In genomic region chr12:80223511-80223910, GRCm38 (mm10) we compare ENCODE assay signal across 8 mouse cellular contexts. TPM values are rescaled to one million over a fixed set of nuclear protein-coding genes. Genes with fewer than 3 reads are reported as not detected.
A peak's percentile ranks its signal among the peaks of the same experiment; 100 is the strongest.
DNase-seq lines count a peak whose midpoint lies in the region; ATAC-seq and TF ChIP-seq lines count a peak whose summit lies in the region.

No protein-coding gene starts in this region.

- no peak for ATAC-seq in midbrain, embryonic 15.5 days (replicated peaks)
- no peak for ATAC-seq in embryonic facial prominence, embryonic 12.5 days (ENCODE audit: insufficient number of reproducible peaks, insufficient read depth, low FRiP score, low TSS enrichment)

- peaks cover 92% of the 10 kb centered on the region for H3K79me2 ChIP-seq in myocyte (ENCODE audit: control insufficient read depth, insufficient read depth)

- no peak overlapping the region for H3K9ac ChIP-seq in midbrain, embryonic 15.5 days
- no peak overlapping the region for H3K9ac ChIP-seq in embryonic facial prominence, embryonic 12.5 days

- no peaks in the 10 kb centered on the region for H3K9me3 ChIP-seq in midbrain, embryonic 10.5 days (replicated peaks)
- H3K9me3 ChIP-seq in midbrain, embryonic 15.5 days: no peaks in the 10 kb centered on the region
- H3K9me3 ChIP-seq in embryonic facial prominence, embryonic 12.5 days: no peaks in the 10 kb centered on the region

- peak overlapping the region; percentile 33; the same call in 1 of the 2 replicates for H3K27ac ChIP-seq in midbrain, embryonic 10.5 days (replicated peaks)
- H3K27ac ChIP-seq in midbrain, embryonic 15.5 days: no peak overlapping the region
- H3K27ac ChIP-seq in embryonic facial prominence, embryonic 12.5 days: peak overlapping the region; percentile 65; the same call in 1 of the 2 replicates

- no peak for TF ChIP-seq POLR2A in myocyte (IDR thresholded peaks at IDR 0.05; ENCODE audit: insufficient read length, low read depth)

- no peaks in the 10 kb centered on the region for H3K36me3 ChIP-seq in midbrain, embryonic 10.5 days
- no peaks in the 10 kb centered on the region for H3K36me3 ChIP-seq in midbrain, embryonic 15.5 days (replicated peaks)
- no peaks in the 10 kb centered on the region for H3K36me3 ChIP-seq in embryonic facial prominence, embryonic 12.5 days
- no peaks in the 10 kb centered on the region for H3K36me3 ChIP-seq in myocyte (ENCODE audit: control insufficient read depth, insufficient read depth)

- intact Hi-C loops in heart, postnatal 25 days (cut with DNase I): no loop called here
- intact Hi-C loops in left cerebral cortex, postnatal 10 days (cut with DNase I): no loop called here

- no peak overlapping the region for H3ac ChIP-seq in myocyte (ENCODE audit: control insufficient read depth, insufficient read length)

- H3K27me3 ChIP-seq in midbrain, embryonic 10.5 days (ENCODE audit: low read depth, poor library complexity, severe bottlenecking): no peaks in the 10 kb centered on the region
- H3K27me3 ChIP-seq in midbrain, embryonic 15.5 days (replicated peaks): no peaks in the 10 kb centered on the region
- no peaks in the 10 kb centered on the region for H3K27me3 ChIP-seq in embryonic facial prominence, embryonic 12.5 days
- H3K27me3 ChIP-seq in myocyte (ENCODE audit: control insufficient read depth, insufficient read depth, insufficient read length): no peaks in the 10 kb centered on the region

- H3K4me1 ChIP-seq in midbrain, embryonic 10.5 days: peaks cover 34% of the 10 kb centered on the region
- peaks cover 17% of the 10 kb centered on the region for H3K4me1 ChIP-seq in midbrain, embryonic 15.5 days
- H3K4me1 ChIP-seq in embryonic facial prominence, embryonic 12.5 days: peaks cover 60% of the 10 kb centered on the region

- H3K4me3 ChIP-seq in midbrain, embryonic 10.5 days: no peak overlapping the region
- no peak overlapping the region for H3K4me3 ChIP-seq in midbrain, embryonic 15.5 days
- no peak overlapping the region for H3K4me3 ChIP-seq in embryonic facial prominence, embryonic 12.5 days
- no peak overlapping the region for H3K4me3 ChIP-seq in myocyte

- DNase-seq in midbrain, embryonic 10.5 days (ENCODE audit: low spot score): no peak
- DNase-seq in heart, postnatal 25 days (ENCODE audit: low spot score): peak; percentile 68
- DNase-seq in yolk sac, embryonic 10.5 days (ENCODE audit: low spot score): no peak
- no peak for DNase-seq in B cell, adult 2 months
- no peak for DNase-seq in left cerebral cortex, postnatal 10 days (ENCODE audit: extremely low spot score in 1 of 2, low spot score in 2 of 2)

- 40% methylated on average over 8 of the region's 8 CpGs for WGBS in midbrain, embryonic 10.5 days
- WGBS in midbrain, embryonic 15.5 days: 31% methylated on average over 8 of the region's 8 CpGs
- 33% methylated on average over 8 of the region's 8 CpGs for WGBS in embryonic facial prominence, embryonic 12.5 days

- no peak overlapping the region for H3K4me2 ChIP-seq in midbrain, embryonic 15.5 days
- H3K4me2 ChIP-seq in embryonic facial prominence, embryonic 12.5 days (replicated peaks): no peak overlapping the region
- H3K4me2 ChIP-seq in myocyte (ENCODE audit: low read depth): peak overlapping the region; percentile 40

TF ChIP-seq in myocyte, 11 proteins besides CTCF, POLR2A, EP300 and RAD21:
- TF ChIP-seq REST (IDR thresholded peaks at IDR 0.05; ENCODE audit: insufficient read depth, insufficient read length) (no peak), TCF3 (IDR thresholded peaks at IDR 0.05; ENCODE audit: insufficient read length, low read depth) (no peak), TCF12 (IDR thresholded peaks at IDR 0.05; ENCODE audit: insufficient read depth, poor library complexity, severe bottlenecking) (no peak), MYOG (IDR thresholded peaks at IDR 0.05; ENCODE audit: control insufficient read depth in 1 of 3, insufficient read depth in 1 of 3, insufficient read length in 2 of 3, low read depth in 2 of 3) (no peak), MAX (IDR thresholded peaks at IDR 0.05; ENCODE audit: low read depth) (no peak), MYOD1 (IDR thresholded peaks at IDR 0.05; ENCODE audit: control insufficient read depth in 1 of 3, insufficient read length in 2 of 3, low read depth in 2 of 3) (no peak), POLR2AphosphoS2 (IDR thresholded peaks at IDR 0.05; ENCODE audit: insufficient read length, low read depth) (peak; percentile 39)
TF ChIP-seq in myocyte: peak in this region for 1.

RNA-seq across cellular contexts. Expression of gene Actn1, which starts 36.7 kb away (rescaled TPM):
- polyA plus RNA-seq in midbrain, embryonic 10.5 days (2016; fragmentation: Nextera tagmentation; extraction: Ambion mirVana): 23.1 and 24.9 TPM in 2 replicates
- polyA plus RNA-seq in midbrain, embryonic 15.5 days (2015; fragmentation: Nextera tagmentation; extraction: Ambion mirVana): 6.9 and 7.7 TPM in 2 replicates
- polyA plus RNA-seq in embryonic facial prominence, embryonic 12.5 days (2016; fragmentation: Nextera tagmentation; extraction: Ambion mirVana): 43.0 and 46.5 TPM in 2 replicates
- total RNA-seq in heart, postnatal 25 days (2021): 10 to 100 TPM; 33.9 to 38.3 TPM
- polyA plus RNA-seq in myocyte (2012; fragmentation: generic; extraction: Trizol): 166 TPM
- 100 to 1,000 TPM in 1 of 2 experiments, 10 to 100 TPM in 1; 88.2 to 103 TPM for total RNA-seq in left cerebral cortex, postnatal 10 days (2021)
